Comparison of ENCODE assay signal across 8 mouse cellular contexts in the genomic region with DNA sequence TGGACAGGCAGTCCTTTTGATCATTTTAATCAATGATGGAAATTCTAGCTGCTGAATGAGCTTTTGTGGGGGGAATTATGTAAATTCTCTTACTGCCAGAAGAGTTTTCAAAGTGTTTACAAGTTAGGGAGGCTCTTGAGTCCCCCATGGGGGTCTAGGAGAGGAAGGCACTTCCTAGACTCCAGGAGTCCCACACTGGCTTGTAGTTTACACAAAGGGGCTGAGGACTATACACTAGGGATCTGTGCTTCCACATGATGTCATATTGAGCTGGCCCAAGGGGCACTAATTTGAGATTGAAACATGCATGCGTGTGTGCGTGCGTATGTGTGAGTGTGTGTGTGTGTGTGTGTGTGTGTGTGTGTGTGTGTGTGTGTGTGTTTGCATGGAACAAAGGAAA. TPM values are rescaled to one million over a fixed set of nuclear protein-coding genes. Genes with fewer than 3 reads are reported as not detected.
DNase-seq lines count a peak whose midpoint lies in the region; ATAC-seq lines count a peak whose summit lies in the region.

No protein-coding gene starts in this region.

- peak overlapping the region; percentile 65 for H3K4me3 ChIP-seq in liver, embryonic 13.5 days (replicated peaks)

- no peaks in the 10 kb centered on the region for H3K27me3 ChIP-seq in liver, embryonic 13.5 days

- no peak overlapping the region for H3K27ac ChIP-seq in liver, embryonic 13.5 days

- ATAC-seq in liver, embryonic 13.5 days (ENCODE audit: low read depth): no peak

- peak overlapping the region; percentile 64; the same call in 1 of the 2 replicates for H3K9ac ChIP-seq in liver, embryonic 13.5 days

- WGBS in liver, embryonic 13.5 days (ENCODE audit: insufficient replicate concordance): 83% methylated on average over 3 of the region's 3 CpGs

- H3K4me1 ChIP-seq in liver, embryonic 13.5 days (replicated peaks): peaks cover 18% of the 10 kb centered on the region

- H3K9me3 ChIP-seq in liver, embryonic 13.5 days (replicated peaks): no peaks in the 10 kb centered on the region

- peak; percentile 59 for DNase-seq in cerebellum, adult 9-11 months
- DNase-seq in cerebellum, adult 9-10 months: no peak
- peak; percentile 22 for DNase-seq in lung, postnatal 10 days
- no peak for DNase-seq in lung, postnatal 36 days
- DNase-seq in liver, embryonic 13.5 days: no peak
- no peak for DNase-seq in right cerebral cortex, adult 2 months (ENCODE audit: low spot score in 2 of 2)
- DNase-seq in cerebellum, adult 11 months: no peak
- DNase-seq in natural killer cell, adult 2 months (ENCODE audit: low spot score in 2 of 2): no peak

- peak overlapping the region; percentile 76 for H3K4me2 ChIP-seq in liver, embryonic 13.5 days

- no peaks in the 10 kb centered on the region for H3K36me3 ChIP-seq in liver, embryonic 13.5 days

RNA-seq across cellular contexts. Expression of a gene that starts 0.7 kb away (rescaled TPM):
- 1.4 and 1.7 TPM in 2 replicates for polyA plus RNA-seq in liver, embryonic 13.5 days (2015; fragmentation: Nextera tagmentation; extraction: Ambion mirVana)

RNA-seq across cellular contexts. Expression of a gene that starts 29.1 kb away (rescaled TPM):
- 0.20 and 0.24 TPM in 2 replicates for polyA plus RNA-seq in liver, embryonic 13.5 days (2015; fragmentation: Nextera tagmentation; extraction: Ambion mirVana)

Comparison
In these comparisons a context has a peak if more than half of its experiments do, and no peak if none do; other contexts are left out.
1. DNase-seq: peak in cerebellum, adult 9-11 months (single experiment) and lung, postnatal 10 days (single experiment); none in cerebellum, adult 9-10 months (single experiment), lung, postnatal 36 days (single experiment), liver, embryonic 13.5 days (single experiment), right cerebral cortex, adult 2 months (0 of 2), cerebellum, adult 11 months (single experiment) and natural killer cell, adult 2 months (0 of 2).